Mouse (Mus musculus) cortical plate, adult 2 months (tissue): ENCODE results near the gene Samd9l. TPM values are rescaled to one million over a fixed set of nuclear protein-coding genes. Genes with fewer than 3 reads are reported as not detected.
"Not testable (repeated sequence)": the region's sequence is repeated elsewhere in the genome, so short reads cannot be mapped to it uniquely, and the experiment has no call there.

ENCODE experiments used
- H3K27ac ChIP-seq: fragments of 200-500 bp; 2 replicates; pipeline ENCODE4 v1.5.1; 2012; ENCODE audit warnings: low read length, control low read depth, inconsistent platforms; ENCODE audit not compliant: insufficient read depth
- H3K4me1 ChIP-seq: fragments of 200-500 bp; 2 replicates; pipeline ENCODE4 v1.6.1; 2011; ENCODE audit warnings: low read length; ENCODE audit not compliant: control insufficient read depth, insufficient read depth
- H3K4me3 ChIP-seq: fragments of 200-500 bp; 2 replicates; pipeline ENCODE4 v1.5.1; 2011; ENCODE audit warnings: mild to moderate bottlenecking, low read length, control low read depth; ENCODE audit not compliant: insufficient read depth
- CTCF ChIP-seq: fragments of 200-500 bp; IDR thresholded peaks from 2 replicates; pipeline ENCODE4 v1.5.1; 2011; ENCODE audit warnings: mild to moderate bottlenecking, control low read depth, low read length; ENCODE audit not compliant: insufficient read depth; ENCODE audit errors: extremely low read depth
- POLR2A ChIP-seq: fragments of 200-500 bp; IDR thresholded peaks from 2 replicates; pipeline ENCODE4 v1.6.1; 2011; ENCODE audit warnings: mild to moderate bottlenecking, low read length, control low read depth; ENCODE audit not compliant: insufficient read depth; ENCODE audit errors: extremely low read depth
- polyA plus RNA-seq: library from polyadenylated mRNA; depleted of rRNA; stranded (reverse); fragments of >200 nt; gene quantifications from 2 replicates; pipeline ENCODE4 v1.2.3, GENCODE M21; 2012; rRNA removed

The Samd9l gene
- polyA plus RNA-seq: 2.2 and 2.3 TPM in 2 replicates

DNA sequence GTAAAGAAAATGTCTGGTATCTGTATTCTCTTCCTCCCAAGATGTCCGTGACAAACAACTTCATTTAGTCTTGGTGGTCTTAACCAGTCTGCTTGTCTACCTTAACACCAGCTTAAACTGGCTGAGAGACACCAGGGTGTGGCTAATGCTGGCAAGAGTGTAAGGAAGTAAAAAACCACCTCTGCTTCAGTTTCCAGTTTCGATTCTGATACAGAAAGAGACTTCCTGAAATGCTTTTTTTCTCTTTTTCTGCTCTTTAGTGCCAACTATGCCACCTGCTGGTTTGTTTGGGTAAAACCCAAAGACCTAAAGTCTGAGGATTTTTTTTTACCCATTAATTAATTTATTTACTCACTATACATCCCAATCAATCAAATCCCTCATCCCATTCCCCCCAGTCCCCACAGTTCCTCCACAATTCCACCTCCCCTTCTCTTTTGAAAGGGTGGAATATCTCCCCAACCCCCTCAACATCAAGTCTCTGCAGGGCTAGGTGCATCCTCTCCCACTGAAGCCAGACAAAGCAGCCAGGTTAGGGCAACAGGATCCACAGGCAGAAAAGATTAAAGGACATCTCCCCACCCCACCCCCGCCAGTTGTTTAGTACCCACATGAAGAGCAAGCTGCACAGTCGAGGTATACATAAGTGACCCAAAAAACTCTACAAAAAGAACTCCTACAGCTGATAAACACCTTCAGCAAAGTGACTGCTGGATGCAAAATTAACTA lies at the start of gene Samd9l:
Gene Samd9l (minus strand): TSS at position 233 of the 729 bp plus-strand sequence.
- not testable (repeated sequence) for H3K4me1 ChIP-seq, H3K27ac ChIP-seq, H3K4me3 ChIP-seq

GRCm38 (mm10) chr6:3447404-3447803 lies 48.0 kb upstream of the Samd9l start:
- Histone ChIP-seq H3K4me1 (no peaks in the 10 kb centered on the region), H3K4me3 (no peak overlapping the region), H3K27ac (no peak overlapping the region)
- no peak for TF ChIP-seq POLR2A
- peak; percentile 98 for TF ChIP-seq CTCF

GRCm38 (mm10) chr6:3443905-3444304 lies 44.5 kb upstream of the Samd9l start:
- H3K27ac ChIP-seq: no peak overlapping the region
- TF ChIP-seq POLR2A: no peak
- no peak for TF ChIP-seq CTCF
- H3K4me3 ChIP-seq: no peak overlapping the region
- no peaks in the 10 kb centered on the region for H3K4me1 ChIP-seq

DNA sequence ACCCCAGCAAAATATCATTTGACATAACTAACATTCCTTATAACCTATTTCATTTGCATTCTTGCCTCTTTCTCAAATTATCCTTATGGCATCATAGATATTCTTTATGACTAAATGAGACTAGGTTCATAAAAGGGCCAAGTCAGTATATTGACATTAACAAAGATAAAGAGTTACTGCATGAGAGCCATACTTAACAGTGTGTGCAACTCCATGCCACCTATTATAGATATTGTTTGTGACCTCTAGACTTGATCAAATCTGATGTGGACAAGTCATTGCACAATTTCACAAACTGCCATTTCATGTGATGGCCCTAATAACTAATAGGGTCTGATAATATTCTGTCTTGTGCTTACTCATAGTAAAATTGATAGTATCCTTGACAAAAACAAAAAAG lies 36.7 kb upstream of the Samd9l start:
- no peak for TF ChIP-seq POLR2A
- no peak for TF ChIP-seq CTCF
- H3K27ac ChIP-seq: no peak overlapping the region
- H3K4me3 ChIP-seq: no peak overlapping the region
- no peaks in the 10 kb centered on the region for H3K4me1 ChIP-seq

DNA sequence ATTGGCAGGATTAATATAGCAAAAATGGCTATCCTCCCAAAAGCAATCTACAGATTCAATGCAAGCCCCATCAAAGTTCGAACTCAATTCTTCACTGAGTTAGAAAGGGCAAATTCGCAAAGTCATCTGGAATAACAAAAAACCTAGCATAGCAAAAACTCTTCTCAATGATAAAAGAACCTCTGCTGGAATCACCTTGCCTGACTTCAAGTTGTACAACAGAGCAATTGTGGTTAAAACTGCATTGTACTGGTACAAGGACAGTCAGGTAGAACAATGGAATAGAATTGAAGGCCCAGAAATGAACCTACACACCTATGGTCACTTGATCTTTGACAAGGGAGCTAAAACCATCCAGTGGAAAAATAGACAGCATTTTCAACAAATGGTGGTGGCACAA lies 31.6 kb upstream of the Samd9l start:
- H3K27ac ChIP-seq, H3K4me1 ChIP-seq, H3K4me3 ChIP-seq: not testable (repeated sequence)

GRCm38 (mm10) chr6:3427047-3427446 lies 27.7 kb upstream of the Samd9l start:
- TF ChIP-seq POLR2A: no peak
- no peak for TF ChIP-seq CTCF
- Histone ChIP-seq H3K4me3 (no peak overlapping the region), H3K27ac (no peak overlapping the region), H3K4me1 (no peaks in the 10 kb centered on the region)

DNA sequence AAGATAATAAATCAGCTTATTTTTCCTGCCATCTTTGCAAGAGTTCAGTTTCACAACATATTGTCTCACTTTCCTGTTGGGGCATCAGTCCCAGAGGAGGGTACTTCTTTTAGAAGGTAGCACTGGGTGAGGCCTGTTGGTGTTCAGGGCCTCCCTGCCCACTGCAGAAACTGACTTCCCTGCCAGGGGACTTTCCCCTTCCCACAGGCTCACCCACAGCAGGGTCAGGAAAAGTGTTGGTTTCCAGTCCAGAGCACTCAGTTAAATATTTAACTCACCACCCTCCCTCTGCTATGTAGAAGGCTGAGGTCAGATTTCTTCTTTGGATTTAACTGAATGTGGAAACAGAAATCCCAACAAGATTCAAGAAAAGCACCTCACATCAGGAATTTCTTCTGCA lies 26.0 kb upstream of the Samd9l start:
- not testable (repeated sequence) for H3K27ac ChIP-seq, H3K4me3 ChIP-seq, H3K4me1 ChIP-seq

DNA sequence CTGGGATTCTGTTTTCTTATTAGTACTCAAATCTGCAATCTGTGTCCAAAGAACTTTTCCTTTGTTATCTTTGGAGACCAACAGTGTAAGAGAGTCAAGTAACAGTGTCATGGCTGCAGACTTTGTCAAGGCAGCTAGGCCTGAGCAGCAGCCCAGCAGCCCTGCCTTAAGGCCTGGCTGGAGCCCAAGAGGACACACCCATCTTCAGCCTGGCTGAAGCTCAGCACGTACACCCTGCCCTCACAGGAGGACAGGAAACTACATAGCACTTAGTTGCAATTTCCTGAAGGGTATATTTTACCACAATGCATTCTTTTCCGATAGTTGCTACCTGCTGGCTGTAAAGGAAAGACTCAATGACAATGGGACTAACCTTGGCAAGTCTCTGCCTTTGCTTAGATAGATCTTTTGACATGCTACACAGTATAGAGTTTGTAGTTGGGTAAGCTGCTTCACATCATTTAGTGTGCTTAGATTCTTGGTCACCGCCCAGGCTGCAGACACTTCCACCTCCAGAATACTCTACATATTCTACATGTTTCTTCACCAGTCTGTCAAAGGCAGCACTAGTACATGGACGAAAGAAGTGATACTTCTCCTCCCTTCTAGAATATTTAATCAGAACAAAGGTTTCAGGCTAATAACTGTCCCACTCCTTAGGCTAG lies 25.4 kb upstream of the Samd9l start:
- not testable (repeated sequence) for H3K4me1 ChIP-seq, H3K4me3 ChIP-seq, H3K27ac ChIP-seq

- H3K4me3 ChIP-seq, H3K4me1 ChIP-seq, H3K27ac ChIP-seq: not testable (repeated sequence)
These were observed 2.0 kb downstream of the Samd9l start for GRCm38 (mm10) chr6:3397182-3397906.

GRCm38 (mm10) chr6:3395921-3396611 lies 3.3 kb downstream of the Samd9l start:
- not testable (repeated sequence) for H3K4me1 ChIP-seq, H3K27ac ChIP-seq, H3K4me3 ChIP-seq

- no peak for TF ChIP-seq POLR2A
- TF ChIP-seq CTCF: no peak
These were observed 9.4 kb downstream of the Samd9l start for GRCm38 (mm10) chr6:3389995-3390394.

More at GRCm38 (mm10) chr6:3389995-3390394, 9.4 kb downstream of the Samd9l start:
- H3K4me3 ChIP-seq: no peak overlapping the region
- no peaks in the 10 kb centered on the region for H3K4me1 ChIP-seq
- H3K27ac ChIP-seq: no peak overlapping the region
